Mouse (Mus musculus) megakaryocyte, embryonic 14.5 days (primary cell): ENCODE measurements around the gene Dctd.

ENCODE experiments used
- FLI1 ChIP-seq: IDR thresholded peaks from 2 replicates; pipeline ENCODE4 v1.6.1; 2012; ENCODE audit warnings: low read length, inconsistent platforms, mixed read lengths
- GATA1 ChIP-seq: IDR thresholded peaks from 3 replicates; pipeline ENCODE4 v1.6.1; 2012; ENCODE audit warnings: mixed read lengths, low read length, inconsistent platforms, borderline replicate concordance

GRCm38 (mm10) chr8:48114591-48114990 lies 15.7 kb downstream of the Dctd start:
- no peak for TF ChIP-seq GATA1
- TF ChIP-seq FLI1: no peak
